Mouse (Mus musculus) adrenal gland, adult (tissue): Measurements from ENCODE around the gene Basp1.
"Not testable (repeated sequence)": the region's sequence is repeated elsewhere in the genome, so short reads cannot be mapped to it uniquely, and the experiment has no call there.

Experiments
- DNase-seq, 2 experiments: peaks; one replicate each; pipeline ENCODE4 v3.0.0; 2022 to 2023; ENCODE audit warnings: low spot score in 1 of 2; ENCODE audit not compliant: inconsistent age in 2 of 2

The Basp1 gene

DNA sequence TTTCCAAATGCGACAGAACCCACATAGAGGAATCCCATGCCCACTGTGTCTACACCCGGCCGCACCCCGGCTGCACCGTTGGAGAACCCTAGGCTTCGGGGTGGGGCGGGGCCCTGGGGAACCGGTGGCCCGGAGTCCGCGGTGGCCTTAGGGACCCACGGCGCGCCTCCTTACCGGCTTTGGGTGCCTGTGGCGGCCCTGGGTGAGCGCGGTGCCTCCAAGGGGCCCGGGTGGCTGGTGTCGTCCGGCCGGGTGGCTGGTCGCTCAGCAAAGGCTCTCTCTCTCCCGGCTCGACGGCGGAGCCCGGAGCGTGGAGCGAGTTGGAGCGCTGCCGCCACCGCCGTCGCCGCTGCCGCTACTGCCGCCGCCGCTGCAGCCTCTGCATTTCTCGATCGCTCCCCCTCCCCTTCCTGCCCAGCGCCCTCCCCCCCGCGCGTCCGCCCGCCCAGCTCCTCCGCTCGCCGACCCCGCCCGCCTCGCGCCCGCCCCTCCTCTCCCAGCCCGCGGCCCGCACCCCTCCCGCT is at the start of gene Basp1:
Gene Basp1, minus strand, starts transcription at position 387 of the 524 bp plus-strand sequence.
- DNase-seq: peak; percentile 25 to 63

GRCm38 (mm10) chr15:25463076-25463475 is 49.5 kb upstream of the Basp1 start:
- not testable (repeated sequence) for DNase-seq

- no peak for DNase-seq
These were observed 48.6 kb upstream of the Basp1 start for GRCm38 (mm10) chr15:25462056-25462762.

DNA sequence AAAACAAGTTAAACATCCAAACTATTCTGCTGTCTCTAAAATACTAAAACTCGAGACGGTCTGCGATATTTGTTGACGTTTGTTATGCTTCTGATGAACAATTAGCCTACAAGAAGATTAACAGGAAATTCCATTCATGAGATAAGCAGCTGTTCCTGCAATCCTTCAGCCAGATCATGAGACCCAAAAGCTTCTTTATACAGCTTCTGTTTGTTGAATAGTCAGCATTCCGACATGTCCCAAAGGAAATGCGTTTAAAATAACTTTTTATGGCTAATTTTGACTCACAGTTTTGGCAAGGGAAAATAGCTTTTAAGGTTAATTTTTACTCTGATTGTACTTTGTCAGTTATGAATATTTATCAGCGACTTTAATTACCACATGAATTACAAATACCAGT is 46.3 kb upstream of the Basp1 start:
- DNase-seq: peak in 1 of 2 experiments; percentile 30

- no peak for DNase-seq
These were observed 43.9 kb upstream of the Basp1 start for GRCm38 (mm10) chr15:25457421-25457820.

DNA sequence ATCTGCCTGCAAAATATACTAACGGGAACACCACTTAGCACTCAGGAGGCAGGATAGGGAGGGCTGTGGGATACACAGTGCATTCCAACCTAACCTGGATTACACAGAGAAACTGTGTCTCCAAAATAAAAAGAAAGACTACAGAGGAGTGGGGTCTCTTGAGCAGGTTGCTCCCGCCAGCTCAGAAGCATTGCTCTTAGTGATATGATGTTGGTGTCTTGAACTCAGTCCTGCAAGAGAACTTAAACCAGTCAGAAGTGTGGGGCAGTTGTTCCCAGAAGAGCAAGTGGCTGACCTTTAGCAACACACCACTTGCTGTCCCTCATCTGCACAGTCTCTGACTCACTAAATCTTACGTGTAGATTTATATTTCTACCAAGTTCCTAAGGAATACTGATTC is 40.0 kb upstream of the Basp1 start:
- DNase-seq: no peak

GRCm38 (mm10) chr15:25449348-25449747 is 35.8 kb upstream of the Basp1 start:
- DNase-seq: peak; percentile 30 to 69

- no peak for DNase-seq
These were observed 35.3 kb upstream of the Basp1 start for GRCm38 (mm10) chr15:25448703-25449340.

DNA sequence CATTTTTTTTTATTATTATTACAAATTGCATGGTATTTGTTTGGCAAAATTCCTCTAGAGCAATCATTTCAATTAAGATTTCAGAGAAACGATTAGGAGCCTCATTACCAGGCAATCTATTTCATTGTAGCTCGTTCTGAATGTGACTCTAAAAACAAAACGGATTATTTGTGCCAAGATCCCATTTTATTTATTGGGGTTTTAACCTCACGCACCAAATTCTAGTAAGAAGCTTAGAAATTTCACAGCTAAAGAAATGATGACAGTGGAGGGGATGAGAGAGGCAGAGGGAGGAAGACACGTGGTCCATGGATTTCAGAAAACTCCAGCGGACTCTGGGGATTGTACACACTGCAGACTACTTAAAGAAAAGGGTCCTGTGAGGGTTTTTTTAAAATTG is 33.6 kb upstream of the Basp1 start:
- DNase-seq: no peak

DNA sequence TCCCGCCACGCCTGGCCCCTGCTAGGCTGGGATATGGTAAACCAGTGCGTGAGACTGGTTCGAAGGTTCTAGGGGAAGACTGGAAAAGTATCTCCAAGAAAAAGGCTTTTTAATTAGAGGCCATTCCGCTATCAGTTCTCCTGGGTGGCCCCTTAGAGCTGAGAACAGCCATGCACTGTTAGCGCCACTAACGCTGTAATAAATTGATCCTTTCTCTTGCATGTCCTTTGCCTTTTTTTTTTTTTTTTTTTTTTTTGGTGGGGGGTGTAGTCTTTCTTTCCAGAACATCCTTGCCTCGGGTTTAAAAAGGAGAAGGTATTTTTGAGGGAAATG is 32.6 kb upstream of the Basp1 start:
- DNase-seq: no peak

DNA sequence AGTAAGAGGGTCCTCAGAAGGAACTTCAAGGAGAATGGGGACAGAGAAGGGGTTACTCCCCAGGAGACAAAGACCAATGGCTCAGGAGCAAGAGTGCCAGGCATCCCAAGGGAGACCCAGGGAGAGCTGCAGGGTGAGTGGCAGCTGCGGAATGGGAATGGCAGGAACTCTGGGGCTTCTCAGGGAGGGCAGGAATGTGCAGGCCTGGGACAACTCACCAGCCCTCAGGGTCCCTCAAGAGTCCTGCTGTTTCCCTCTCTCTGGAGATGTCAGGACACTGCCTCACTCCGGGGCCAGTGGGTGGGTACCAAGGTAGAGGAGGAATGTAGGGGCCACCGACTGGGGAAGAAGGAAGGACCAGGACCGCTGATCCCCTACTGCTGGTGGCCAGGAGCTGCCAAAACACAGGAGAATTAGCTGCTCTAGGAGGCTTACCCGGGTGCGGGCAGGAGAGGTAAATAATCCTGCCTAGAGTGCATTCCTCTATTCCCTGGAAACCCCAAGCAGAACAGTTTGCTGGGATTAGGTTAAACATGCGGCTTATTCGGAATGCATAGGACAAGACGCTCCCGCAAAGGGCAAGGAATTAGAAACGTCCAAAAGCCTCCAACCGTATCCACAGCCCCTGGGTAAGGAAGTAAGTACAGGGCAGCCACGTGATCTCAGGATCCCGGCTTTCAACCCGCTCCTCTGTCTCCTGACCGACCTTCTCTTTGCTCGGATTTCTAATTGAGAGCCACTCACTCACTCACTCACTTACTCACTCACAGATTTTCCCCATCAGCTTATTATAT is 32.0 kb upstream of the Basp1 start:
- peak; percentile 9 to 45 for DNase-seq

GRCm38 (mm10) chr15:25444208-25444607 is 30.6 kb upstream of the Basp1 start:
- peak; percentile 68 to 85 for DNase-seq

GRCm38 (mm10) chr15:25443140-25443790 is 29.7 kb upstream of the Basp1 start:
- peak; percentile 16 to 70 for DNase-seq

DNA sequence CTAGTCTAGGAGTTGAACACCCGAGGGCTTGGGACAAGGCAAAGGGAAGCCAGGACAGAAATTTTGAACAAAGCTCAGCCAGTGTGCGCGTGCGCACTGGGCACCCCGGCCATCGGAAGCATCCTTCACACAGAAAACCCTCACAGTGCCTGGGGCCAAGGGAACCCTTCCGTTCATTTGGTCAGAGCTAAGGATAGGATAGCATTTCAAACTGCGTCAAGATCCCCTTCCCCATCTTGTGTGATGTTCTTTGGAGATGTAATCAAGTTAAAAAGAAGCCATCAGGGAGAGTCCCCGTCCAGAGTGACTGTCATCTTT is 28.3 kb upstream of the Basp1 start:
- peak; percentile 10 to 59 for DNase-seq

- DNase-seq: peak; percentile 56 to 89
These were observed 27.7 kb upstream of the Basp1 start for GRCm38 (mm10) chr15:25440991-25441867.

- DNase-seq: no peak
These were observed 26.8 kb upstream of the Basp1 start for GRCm38 (mm10) chr15:25440317-25440716.

DNA sequence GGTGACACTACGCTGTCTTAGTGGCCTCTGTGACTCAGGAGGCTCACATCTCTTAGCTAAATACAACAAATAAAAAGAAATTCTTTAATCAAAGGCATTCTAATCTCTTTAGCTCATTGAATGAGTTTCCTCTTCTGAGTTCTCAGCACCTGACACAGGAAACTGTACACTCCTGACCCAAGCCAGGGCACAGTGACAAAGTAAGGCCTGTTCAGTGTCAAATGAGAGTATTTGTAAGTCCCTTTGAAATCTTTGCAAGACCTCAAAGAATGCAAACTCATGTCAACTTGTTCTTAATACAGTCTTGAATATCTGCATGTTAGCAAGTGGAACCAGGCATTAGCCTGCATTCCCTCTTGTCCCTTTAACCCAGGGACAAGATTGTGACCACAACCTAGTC is 18.8 kb upstream of the Basp1 start:
- DNase-seq: no peak

DNA sequence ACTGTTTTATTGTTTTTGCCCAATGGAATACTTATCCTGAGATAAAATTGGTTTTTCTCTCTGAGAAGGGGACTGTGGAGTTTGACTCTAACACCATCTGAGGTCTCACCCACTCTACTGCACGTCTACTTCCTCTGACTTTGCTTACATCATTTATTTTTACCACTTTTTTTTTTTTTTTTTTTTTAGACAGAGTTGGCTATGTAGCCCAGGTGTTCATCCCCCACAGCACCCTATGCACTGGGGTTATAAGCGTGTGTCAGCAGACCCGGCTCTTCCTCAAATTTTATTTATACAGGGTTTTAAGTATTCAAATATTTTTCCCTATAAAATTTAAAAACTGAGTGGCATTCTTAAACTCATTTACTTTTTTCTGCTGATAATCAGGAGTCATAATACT is 16.6 kb upstream of the Basp1 start:
- DNase-seq: no peak

DNA sequence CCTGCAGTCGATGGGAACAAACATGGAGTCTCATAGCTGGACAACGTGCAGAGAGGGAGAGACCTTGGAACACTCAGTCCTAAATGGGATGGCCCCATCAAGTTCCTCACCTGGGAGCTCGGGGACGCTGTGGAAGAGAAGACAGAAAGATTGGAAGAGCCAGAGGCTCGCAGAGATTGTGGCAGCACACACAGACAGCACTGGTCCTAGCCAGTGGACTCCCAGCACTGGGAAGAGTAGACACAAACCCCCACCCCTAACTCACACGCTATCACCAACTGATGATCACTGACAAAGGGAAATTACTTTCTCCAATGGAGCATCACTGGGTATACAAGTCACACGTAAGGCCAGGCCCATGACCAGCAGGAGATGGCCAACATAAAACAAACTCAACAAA is 15.4 kb upstream of the Basp1 start:
- DNase-seq: no peak

DNA sequence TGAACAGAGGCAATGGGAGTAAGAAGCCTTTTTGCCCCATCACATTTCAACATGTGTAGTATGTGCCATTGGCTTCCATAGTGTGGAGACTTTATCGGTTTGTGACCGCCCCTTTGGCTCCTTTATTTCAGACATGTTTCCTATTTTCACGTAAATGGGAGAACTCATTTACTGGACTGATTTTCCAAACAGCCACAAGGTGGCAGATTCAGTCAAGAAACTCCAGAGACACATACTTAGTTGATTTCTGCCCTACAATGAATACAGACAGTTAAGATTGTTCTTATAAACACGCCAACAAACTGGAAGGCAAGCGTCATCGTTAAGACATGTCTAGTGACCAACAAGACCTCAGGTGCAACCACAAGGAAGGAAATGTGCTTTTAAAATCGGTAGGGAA is 15.0 kb upstream of the Basp1 start:
- peak; percentile 13 to 71 for DNase-seq
